Mouse (Mus musculus): ENCODE measurements around the gene Opn5. TPM values are rescaled to one million over a fixed set of nuclear protein-coding genes. Genes with fewer than 3 reads are reported as not detected.

The Opn5 gene
- polyA plus RNA-seq, 1 experiment: not detected

DNA sequence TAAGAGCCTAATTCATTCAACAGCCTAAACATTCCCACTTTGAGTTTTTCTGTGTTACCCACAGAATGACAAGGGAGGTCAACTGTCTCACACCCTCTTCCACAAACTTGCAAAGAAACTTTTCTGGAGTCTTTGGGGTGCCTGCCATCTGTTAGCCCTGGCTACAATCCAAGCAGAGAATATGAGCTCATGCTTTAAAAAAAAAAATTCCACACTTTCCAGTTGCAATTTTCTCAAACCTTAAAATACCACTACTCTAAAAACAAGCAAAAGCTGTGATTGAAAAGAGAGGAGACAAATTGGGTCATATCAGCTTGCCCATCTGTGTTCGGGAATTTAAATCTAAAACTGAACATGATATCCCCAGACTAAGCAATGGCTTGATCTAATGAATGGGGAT, 24.7 kb downstream of the Opn5 start:
- H3K4me3 ChIP-seq (replicated peaks; ENCODE audit: control insufficient read depth, low read depth, low read length): no peak overlapping the region
- H3K27ac ChIP-seq (ENCODE audit: control insufficient read depth, insufficient read depth, low read depth, low read length, poor library complexity): no peak overlapping the region
- 64% methylated on average over 1 of the region's 1 CpGs for WGBS
- TF ChIP-seq CTCF (IDR thresholded peaks at IDR 0.05; ENCODE audit: control insufficient read depth, insufficient read depth, low read length): no peak
- TF ChIP-seq POLR2A (IDR thresholded peaks at IDR 0.05; ENCODE audit: borderline replicate concordance, control insufficient read depth, low read depth, low read length): no peak
- H3K4me1 ChIP-seq (ENCODE audit: control insufficient read depth, insufficient read depth, low read length): no peaks in the 10 kb centered on the region

DNA sequence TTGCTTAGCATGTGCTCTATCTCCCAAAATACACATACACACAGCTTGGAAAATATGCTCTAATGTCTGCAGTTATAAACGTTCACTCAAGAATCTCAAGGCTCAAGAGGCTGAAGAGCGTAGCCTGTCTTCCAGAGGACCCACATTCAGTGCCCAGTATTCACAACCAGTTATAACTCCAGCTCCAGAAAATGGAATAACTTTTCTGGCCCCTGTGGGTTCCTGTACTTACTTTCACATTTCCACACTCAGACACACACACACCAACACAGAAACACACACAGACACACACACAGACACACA, 28.2 kb downstream of the Opn5 start:
- Histone ChIP-seq H3K4me1 (ENCODE audit: control insufficient read depth, insufficient read depth, low read length) (no peaks in the 10 kb centered on the region), H3K4me3 (replicated peaks; ENCODE audit: control insufficient read depth, low read depth, low read length) (no peak overlapping the region), H3K27ac (ENCODE audit: control insufficient read depth, insufficient read depth, low read depth, low read length, poor library complexity) (no peak overlapping the region)
- WGBS: 87% methylated on average over 2 of the region's 2 CpGs
- TF ChIP-seq CTCF (IDR thresholded peaks at IDR 0.05; ENCODE audit: control insufficient read depth, insufficient read depth, low read length): no peak
- TF ChIP-seq POLR2A (IDR thresholded peaks at IDR 0.05; ENCODE audit: borderline replicate concordance, control insufficient read depth, low read depth, low read length): no peak

DNA sequence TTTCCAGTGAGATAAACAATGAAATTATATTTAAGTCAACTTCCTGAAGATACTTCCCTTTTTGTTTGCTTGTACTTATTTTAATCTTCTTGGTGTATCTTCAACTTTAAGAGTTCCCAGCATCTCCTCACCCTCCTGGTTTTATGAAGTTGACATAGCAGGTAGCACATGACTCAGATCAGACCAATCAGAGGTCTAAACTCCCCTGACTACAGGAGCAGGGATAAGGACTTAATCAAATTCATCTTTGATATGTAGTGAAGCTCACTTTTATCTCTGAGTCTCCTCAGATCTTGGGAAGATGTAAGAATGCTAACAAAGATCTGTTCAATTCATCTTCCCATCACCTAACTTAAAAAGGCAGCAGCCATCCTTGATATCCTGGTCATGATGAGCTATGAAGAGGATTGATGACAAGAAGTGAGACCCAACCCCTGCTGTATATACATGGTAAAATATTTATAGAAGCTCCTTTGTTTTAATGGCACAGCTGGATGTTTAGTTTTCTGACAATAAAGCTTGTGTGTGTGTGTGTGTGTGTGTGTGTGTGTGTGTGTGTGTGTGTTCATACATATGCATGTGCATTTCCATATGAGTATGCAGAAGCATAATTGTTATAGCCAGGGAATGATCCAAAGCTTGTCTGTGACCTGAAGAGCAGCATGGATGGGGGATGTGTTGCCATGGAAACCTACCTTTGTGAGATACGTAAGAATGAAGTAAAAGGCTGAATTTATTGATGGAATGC, 28.7 kb downstream of the Opn5 start:
- Histone ChIP-seq H3K27ac (ENCODE audit: control insufficient read depth, insufficient read depth, low read depth, low read length, poor library complexity) (no peak overlapping the region), H3K4me1 (ENCODE audit: control insufficient read depth, insufficient read depth, low read length) (no peaks in the 10 kb centered on the region), H3K4me3 (replicated peaks; ENCODE audit: control insufficient read depth, low read depth, low read length) (no peak overlapping the region)
- TF ChIP-seq POLR2A (IDR thresholded peaks at IDR 0.05; ENCODE audit: borderline replicate concordance, control insufficient read depth, low read depth, low read length): no peak
- TF ChIP-seq CTCF (IDR thresholded peaks at IDR 0.05; ENCODE audit: control insufficient read depth, insufficient read depth, low read length): no peak
- 65% methylated on average over 1 of the region's 1 CpGs for WGBS

DNA sequence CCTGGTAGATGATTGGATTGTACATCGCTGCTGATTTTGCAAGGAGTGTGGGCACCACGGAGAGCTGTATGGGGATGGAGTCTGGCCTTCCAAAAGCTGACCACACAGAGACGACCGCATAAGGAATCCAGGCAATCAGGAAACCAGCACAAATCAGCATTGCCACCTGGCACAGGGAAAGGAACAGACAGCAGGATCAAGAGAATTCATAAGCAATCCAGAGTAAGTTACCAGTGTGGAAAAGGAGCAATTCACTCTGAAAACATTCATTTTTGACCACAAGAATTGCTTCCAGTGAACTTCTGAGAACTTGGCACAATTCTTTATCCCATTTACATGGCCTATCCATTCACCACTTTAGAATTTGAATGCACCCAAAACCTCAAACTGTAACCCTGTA, 30.6 kb downstream of the Opn5 start:
- TF ChIP-seq CTCF (IDR thresholded peaks at IDR 0.05; ENCODE audit: control insufficient read depth, insufficient read depth, low read length): no peak
- TF ChIP-seq POLR2A (IDR thresholded peaks at IDR 0.05; ENCODE audit: borderline replicate concordance, control insufficient read depth, low read depth, low read length): no peak
- H3K4me1 ChIP-seq (ENCODE audit: control insufficient read depth, insufficient read depth, low read length): no peaks in the 10 kb centered on the region
- H3K27ac ChIP-seq (ENCODE audit: control insufficient read depth, insufficient read depth, low read depth, low read length, poor library complexity): no peak overlapping the region
- H3K4me3 ChIP-seq (replicated peaks; ENCODE audit: control insufficient read depth, low read depth, low read length): no peak overlapping the region
- WGBS: 69% methylated on average over 4 of the region's 4 CpGs

DNA sequence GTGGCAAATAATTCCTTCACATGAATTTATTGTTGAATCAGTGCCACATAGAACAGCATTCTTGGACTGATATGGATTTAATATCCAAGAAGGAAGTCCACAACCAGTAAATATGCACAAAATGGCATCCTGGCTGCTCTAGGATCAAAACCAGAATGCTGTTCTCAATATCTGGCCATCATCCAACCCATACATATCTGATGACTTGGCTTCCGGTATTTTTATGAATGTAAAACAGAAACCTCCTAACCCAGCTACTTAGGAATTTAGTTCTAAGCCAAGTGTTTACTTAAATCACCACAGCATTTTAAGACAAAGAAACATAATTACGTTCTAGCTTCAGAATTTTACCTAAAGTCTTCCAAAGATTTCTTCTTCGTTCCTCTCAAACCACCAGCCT, 31.0 kb downstream of the Opn5 start:
- H3K4me3 ChIP-seq (replicated peaks; ENCODE audit: control insufficient read depth, low read depth, low read length): no peak overlapping the region
- no peak overlapping the region for H3K27ac ChIP-seq (ENCODE audit: control insufficient read depth, insufficient read depth, low read depth, low read length, poor library complexity)
- no peaks in the 10 kb centered on the region for H3K4me1 ChIP-seq (ENCODE audit: control insufficient read depth, insufficient read depth, low read length)
- WGBS: 69% methylated on average over 3 of the region's 3 CpGs
- TF ChIP-seq POLR2A (IDR thresholded peaks at IDR 0.05; ENCODE audit: borderline replicate concordance, control insufficient read depth, low read depth, low read length) (no peak), CTCF (IDR thresholded peaks at IDR 0.05; ENCODE audit: control insufficient read depth, insufficient read depth, low read length) (no peak)

DNA sequence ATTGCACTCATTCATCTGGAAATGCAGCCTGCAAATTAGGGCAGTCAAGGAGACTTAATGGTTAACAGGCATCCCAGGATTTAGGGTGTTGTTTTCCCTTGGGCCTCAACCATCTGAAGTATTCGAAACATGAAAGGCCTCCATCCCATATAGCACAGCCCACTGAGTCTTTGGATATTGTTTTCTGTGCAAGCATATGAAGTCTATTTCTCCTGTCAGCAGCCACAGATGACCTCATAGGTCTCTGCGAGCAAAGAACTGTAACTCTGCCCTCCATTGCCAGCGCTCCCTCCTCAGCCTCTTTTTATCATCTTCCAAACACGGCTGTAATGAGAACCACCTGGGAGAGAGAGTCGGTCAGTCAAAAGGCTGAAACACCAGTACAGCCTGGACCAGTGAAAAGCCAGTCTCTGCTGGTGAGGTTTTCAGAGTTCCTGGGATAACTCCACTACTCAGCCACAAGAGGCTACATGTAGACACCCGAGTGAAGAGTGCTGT, 34.5 kb downstream of the Opn5 start:
- TF ChIP-seq POLR2A (IDR thresholded peaks at IDR 0.05; ENCODE audit: borderline replicate concordance, control insufficient read depth, low read depth, low read length) (no peak), CTCF (IDR thresholded peaks at IDR 0.05; ENCODE audit: control insufficient read depth, insufficient read depth, low read length) (no peak)
- no peaks in the 10 kb centered on the region for H3K4me1 ChIP-seq (ENCODE audit: control insufficient read depth, insufficient read depth, low read length)
- 74% methylated on average over 6 of the region's 6 CpGs for WGBS
- no peak overlapping the region for H3K27ac ChIP-seq (ENCODE audit: control insufficient read depth, insufficient read depth, low read depth, low read length, poor library complexity)
- H3K4me3 ChIP-seq (replicated peaks; ENCODE audit: control insufficient read depth, low read depth, low read length): no peak overlapping the region

DNA sequence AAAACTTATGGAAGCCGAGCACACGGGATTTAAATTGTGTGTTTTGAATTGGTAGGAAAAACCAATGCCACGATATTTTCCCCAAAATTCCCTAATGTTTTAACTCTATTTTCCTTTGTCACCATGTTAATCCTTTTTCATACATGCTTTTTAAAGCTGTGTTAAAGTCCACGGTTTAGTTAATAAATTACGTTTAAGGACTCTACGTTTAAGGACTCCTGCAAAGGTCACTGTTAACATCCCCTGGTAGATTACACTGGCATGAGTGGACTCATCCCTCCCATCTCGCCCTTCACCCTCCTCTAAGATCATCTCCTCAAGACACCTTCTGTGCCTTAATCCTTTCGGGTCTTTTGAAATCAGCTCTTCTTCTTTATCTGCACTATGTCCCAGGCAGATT, 37.4 kb downstream of the Opn5 start:
- no peak for TF ChIP-seq CTCF (IDR thresholded peaks at IDR 0.05; ENCODE audit: control insufficient read depth, insufficient read depth, low read length)
- Histone ChIP-seq H3K4me1 (ENCODE audit: control insufficient read depth, insufficient read depth, low read length) (no peaks in the 10 kb centered on the region), H3K27ac (ENCODE audit: control insufficient read depth, insufficient read depth, low read depth, low read length, poor library complexity) (no peak overlapping the region), H3K4me3 (replicated peaks; ENCODE audit: control insufficient read depth, low read depth, low read length) (no peak overlapping the region)
- 79% methylated on average over 8 of the region's 8 CpGs for WGBS

DNA sequence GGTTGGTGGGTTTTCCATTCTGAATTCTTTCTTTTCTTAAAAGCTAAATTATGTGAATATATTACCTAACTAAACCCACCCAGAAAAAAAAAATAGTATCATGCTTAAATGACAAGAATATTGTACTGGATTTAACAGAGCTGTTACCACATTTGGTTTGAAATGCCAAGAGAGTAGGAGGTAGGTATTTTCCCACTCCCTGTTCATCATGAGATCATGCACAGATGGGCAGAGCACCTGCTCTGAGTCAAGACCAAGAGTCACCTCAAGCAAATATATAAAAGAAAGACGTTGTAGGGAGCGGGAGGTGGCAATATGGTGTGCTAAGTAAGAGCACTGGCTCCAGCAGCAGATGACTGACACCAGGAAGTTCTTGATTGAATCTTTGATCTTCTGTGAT, 61.6 kb downstream of the Opn5 start:
- TF ChIP-seq POLR2A (IDR thresholded peaks at IDR 0.05; ENCODE audit: borderline replicate concordance, control insufficient read depth, low read depth, low read length) (no peak), CTCF (IDR thresholded peaks at IDR 0.05; ENCODE audit: control insufficient read depth, insufficient read depth, low read length) (no peak)

DNA sequence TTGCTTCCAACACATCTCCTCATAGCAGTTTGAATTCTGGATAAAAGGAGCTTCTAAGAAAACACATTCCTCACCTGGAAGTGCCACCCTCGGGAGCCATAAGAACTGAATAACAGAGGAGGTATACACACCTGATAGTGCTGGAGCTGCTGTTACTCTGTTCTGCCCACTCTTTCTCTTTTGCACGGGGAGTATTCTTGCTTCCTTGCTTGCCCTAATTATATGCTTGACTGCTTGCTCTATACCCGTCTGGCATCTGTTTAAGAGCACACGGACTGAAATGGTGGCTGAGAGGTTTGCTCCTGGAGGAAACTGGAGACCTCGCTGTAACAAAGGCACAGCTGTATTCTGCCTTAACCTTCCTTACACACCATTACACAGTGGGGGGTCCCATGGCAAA, 81.0 kb downstream of the Opn5 start:
- Histone ChIP-seq H3K4me1 (ENCODE audit: control insufficient read depth, insufficient read depth, low read length) (no peaks in the 10 kb centered on the region), H3K4me3 (replicated peaks; ENCODE audit: control insufficient read depth, low read depth, low read length) (no peak overlapping the region), H3K27ac (ENCODE audit: control insufficient read depth, insufficient read depth, low read depth, low read length, poor library complexity) (no peak overlapping the region)
- no peak for TF ChIP-seq POLR2A (IDR thresholded peaks at IDR 0.05; ENCODE audit: borderline replicate concordance, control insufficient read depth, low read depth, low read length)
- TF ChIP-seq CTCF (IDR thresholded peaks at IDR 0.05; ENCODE audit: control insufficient read depth, insufficient read depth, low read length): no peak
- 69% methylated on average over 5 of the region's 5 CpGs for WGBS

More for the DNA sequence above, 61.6 kb downstream of the Opn5 start:
- Histone ChIP-seq H3K4me1 (ENCODE audit: control insufficient read depth, insufficient read depth, low read length) (no peaks in the 10 kb centered on the region), H3K4me3 (replicated peaks; ENCODE audit: control insufficient read depth, low read depth, low read length) (no peak overlapping the region), H3K27ac (ENCODE audit: control insufficient read depth, insufficient read depth, low read depth, low read length, poor library complexity) (no peak overlapping the region)
- WGBS: 82% methylated on average over 2 of the region's 2 CpGs

Measured in bone marrow, adult 2 months (tissue).